Mouse (Mus musculus): Measurements from ENCODE around the gene Edc4. TPM values are rescaled to one million over a fixed set of nuclear protein-coding genes. Genes with fewer than 3 reads are reported as not detected.

The Edc4 gene
- total RNA-seq, 2 experiments from 2014 or later, result 59.9 to 72.4 TPM

DNA sequence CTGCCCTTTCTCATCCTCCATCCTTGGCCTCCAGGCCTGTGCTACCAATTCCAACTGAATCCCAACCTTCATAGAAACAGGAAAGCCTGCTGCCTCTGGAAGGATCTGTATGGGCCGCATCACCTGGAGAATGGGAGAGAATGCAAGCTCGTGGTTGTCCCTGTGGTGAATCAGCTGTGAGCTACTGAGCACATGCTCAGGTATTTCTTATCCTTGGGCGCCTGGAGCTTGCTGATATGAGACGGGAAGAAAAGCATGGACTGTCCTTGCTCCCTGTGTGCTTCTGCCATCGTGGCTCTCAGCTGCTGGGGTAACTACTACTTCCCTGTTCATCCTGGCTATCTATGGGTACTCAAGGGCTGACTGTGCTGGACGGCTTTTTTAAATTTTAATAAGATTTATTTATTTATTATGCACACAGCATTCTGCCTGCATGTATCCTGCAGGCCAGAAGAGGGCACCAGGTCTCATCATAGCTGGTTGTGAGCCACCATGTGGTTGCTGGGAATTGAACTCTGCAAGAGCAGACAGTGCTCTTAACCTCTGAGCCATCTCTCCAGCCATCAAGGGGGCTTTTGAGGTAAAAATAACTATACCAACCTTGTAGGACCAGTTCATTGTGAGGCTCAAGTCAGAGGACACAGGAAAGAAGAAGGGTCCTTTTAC lies 14.2 kb upstream of the Edc4 start:
- DNase-seq (ENCODE audit: extremely low spot score in 1 of 2, low spot score in 1 of 2), result no peak

DNA sequence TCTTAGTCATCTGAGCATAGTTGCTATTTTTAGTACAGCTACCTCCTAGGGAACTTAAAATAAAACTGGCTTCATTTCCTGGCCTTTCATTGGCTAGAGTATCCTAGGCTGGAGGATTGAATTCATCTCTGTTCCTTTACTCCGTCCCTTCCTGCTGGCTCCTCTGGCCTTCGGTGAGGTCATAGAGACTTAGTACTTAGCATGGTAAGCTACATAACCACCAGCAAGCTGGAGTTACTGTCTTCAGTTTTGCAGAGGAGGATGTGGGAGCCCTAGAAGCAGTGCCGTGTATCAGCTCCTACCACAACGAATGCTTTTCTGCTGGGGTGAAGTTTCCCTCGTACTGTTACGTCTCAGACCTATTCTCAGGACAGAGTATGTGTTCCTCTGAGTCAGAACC lies 6.4 kb upstream of the Edc4 start:
- DNase-seq (ENCODE audit: extremely low spot score in 1 of 2, low spot score in 1 of 2), result no peak

DNA sequence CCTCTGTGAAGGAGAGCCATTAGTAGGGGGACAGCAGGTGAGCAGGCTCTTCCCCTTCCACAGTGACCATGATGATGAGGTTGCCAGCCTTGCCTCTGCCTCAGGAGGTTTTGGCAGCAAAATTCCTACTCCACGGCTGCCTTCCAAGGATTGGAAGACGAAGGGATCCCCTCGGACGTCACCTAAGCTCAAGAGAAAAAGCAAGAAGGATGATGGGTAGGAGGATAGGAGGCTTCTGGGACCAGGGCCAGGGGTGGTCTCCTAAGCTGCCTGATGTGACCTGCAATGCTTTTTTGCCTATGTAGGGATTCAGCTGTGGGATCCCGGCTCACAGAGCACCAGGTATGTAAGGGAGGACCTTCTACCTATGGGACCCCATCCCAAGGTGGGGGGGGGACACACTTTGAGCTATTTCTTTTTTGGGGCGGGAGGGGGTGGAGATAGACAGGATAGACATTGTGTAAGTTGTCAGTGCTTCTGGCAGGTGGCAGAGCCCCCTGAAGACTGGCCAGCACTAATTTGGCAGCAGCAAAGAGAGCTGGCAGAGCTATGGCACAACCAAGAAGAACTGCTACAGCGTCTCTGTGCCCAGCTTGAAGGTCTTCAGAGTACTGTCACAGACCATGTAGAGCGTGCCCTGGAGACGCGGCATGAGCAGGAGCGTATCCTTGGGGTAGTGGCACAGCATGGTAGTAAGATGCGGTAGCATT lies 9.2 kb downstream of the Edc4 start:
- no peak for DNase-seq (ENCODE audit: extremely low spot score in 1 of 2, low spot score in 1 of 2)

DNA sequence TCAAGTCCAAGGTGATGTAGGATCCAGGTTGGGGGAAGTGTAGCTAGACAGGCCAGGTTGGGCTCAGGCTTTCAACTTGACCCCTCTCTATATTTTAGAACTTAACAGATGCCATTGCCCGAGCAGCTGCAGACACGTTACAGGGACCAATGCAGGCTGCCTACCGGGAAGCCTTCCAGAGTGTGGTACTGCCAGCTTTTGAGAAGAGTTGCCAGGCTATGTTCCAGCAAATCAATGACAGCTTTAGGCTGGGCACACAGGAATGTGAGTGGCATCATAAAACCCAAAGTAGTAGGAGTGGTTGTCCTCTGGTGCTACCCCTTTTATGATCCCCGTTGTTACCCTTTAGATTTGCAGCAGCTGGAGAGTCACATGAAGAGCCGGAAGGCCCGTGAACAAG lies 10.2 kb downstream of the Edc4 start:
- DNase-seq (ENCODE audit: extremely low spot score in 1 of 2, low spot score in 1 of 2), result peak; percentile 42 to 51

GRCm38 (mm10) chr8:105892432-105892831 lies 11.8 kb downstream of the Edc4 start:
- peak in 1 of 2 experiments; percentile 35 for DNase-seq (ENCODE audit: extremely low spot score in 1 of 2, low spot score in 1 of 2)

DNA sequence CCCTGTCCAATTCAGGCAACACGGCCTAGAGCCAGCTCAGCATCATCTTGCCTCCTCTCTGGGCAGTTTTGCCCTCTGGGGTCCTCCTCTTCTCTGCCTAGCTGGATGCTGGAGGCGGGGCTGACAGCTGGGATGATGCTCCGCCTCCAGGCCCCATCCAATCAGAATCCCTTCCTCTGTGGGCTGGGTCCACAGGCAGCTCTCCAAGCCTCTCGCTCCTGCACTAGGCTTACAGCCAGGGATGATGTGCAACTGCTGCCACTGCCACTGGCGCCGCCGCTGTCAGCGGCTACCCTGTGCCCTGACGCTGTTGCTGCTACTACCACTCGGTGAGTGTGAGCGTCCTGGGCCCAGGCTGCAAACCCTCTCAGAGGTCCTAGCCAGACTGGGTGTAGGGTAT lies 12.7 kb downstream of the Edc4 start, which contains the start of gene Nrn1l:
Gene Nrn1l, plus strand, starts transcription at position 229 of the 400 bp plus-strand sequence.
- DNase-seq (ENCODE audit: extremely low spot score in 1 of 2, low spot score in 1 of 2), result peak; percentile 58 to 59

DNA sequence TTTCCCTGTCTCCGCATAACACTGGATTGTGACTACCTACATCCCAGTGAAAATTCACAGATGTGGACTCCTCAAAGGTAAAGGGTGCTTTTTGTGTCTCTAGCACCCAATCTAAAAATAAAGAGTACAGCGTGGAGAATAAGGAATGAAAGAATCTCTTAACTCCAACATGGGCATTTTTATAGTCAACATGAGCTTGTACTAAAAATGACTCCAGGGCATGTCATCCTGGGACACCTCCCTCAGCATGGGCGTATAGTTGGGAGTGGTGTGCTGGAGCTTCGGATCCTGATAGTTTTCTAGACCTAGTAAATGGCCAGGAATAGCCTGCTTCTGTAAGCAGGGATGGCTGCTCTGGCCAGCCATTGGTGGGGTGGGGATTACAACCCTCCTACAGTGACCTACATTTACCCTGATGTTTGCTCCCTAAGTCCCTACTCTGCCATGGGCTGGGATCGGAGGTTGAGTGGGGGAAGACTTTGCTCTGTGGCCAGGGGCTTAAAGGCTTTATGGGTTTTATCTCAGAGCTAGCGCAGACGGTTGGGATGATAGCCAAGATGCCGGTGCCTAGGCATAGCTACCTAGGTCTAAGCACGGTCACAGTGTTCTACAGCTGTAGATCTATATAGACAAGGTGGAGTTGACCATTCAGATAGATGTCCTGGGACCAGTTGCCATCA lies 17.3 kb downstream of the Edc4 start:
- DNase-seq (ENCODE audit: extremely low spot score in 1 of 2, low spot score in 1 of 2), result no peak

DNA sequence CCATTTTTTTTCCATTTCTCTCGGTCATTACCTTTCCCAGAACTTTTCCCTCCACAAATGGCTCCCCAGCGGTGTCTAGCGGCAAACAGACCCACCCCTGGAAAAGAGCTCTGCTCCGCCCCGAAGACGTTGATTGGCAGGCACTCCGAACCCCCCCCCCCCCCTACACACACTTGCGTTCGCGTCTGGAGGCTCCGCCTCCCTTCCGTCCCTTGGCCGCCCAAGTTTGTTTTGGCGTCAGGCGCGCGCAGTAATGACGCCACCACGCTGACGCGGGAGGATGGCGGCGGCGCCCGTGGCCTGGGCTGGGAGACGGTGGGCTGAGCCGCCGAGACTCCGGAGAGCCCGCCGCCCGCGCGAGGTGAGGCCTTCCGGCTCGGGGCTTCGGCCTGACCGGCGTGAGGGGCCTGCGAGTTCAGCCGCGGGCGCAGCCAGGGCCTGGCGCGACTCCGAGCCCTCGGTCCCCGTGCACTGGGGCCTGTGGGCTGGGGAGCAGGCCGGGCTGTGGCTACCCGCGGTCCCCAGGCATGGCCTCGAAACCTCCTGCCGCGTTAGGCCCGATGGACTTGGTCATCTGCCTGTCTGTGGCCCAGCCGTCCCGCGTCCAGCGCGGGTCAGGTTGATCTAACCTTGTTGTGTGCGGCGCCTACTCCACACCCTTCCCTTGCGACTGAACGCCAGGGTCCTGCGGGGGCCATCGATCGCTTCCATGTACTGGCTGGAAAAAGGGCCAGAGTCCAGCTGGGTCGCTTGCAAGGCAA lies 19.7 kb downstream of the Edc4 start, which contains the start of gene Pskh1:
Gene Pskh1, plus strand, starts transcription at position 262 of the 761 bp plus-strand sequence.
- DNase-seq (ENCODE audit: extremely low spot score in 1 of 2, low spot score in 1 of 2), result peak; percentile 94 to 98

DNA sequence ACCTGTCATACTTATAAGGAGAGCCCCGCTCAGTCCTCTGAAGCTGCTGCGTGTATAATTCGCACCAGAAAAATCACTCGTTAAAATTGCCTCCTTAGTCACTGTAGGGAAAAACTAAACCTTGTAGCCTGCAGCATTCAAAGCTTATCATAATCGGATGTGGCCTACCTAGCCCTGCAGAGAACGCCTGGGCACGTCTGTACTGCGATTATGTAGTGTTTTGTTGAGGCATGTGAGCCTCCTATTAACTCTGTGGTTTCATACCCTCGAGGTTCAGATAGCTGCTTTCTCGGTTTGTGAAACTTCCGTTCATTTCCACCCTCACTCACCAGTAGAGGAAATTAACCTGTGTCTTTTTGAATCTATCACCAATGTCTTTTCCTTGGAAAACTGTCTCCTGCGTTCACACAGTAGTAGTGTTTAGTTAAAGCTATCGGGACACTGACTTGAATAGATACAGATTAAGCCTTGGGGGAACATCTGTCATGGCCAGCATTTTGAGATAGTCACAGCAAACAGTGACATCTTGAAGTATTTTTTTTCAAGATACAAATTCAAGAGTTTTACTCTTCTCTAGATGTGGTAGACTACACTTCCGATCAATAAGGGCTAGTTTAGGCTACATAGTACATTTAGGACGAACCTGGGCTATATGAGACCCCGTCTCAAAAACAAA lies 20.4 kb downstream of the Edc4 start:
- no peak for DNase-seq (ENCODE audit: extremely low spot score in 1 of 2, low spot score in 1 of 2)

GRCm38 (mm10) chr8:105919390-105919789 lies 38.7 kb downstream of the Edc4 start:
- no peak for DNase-seq (ENCODE audit: extremely low spot score in 1 of 2, low spot score in 1 of 2)

DNA sequence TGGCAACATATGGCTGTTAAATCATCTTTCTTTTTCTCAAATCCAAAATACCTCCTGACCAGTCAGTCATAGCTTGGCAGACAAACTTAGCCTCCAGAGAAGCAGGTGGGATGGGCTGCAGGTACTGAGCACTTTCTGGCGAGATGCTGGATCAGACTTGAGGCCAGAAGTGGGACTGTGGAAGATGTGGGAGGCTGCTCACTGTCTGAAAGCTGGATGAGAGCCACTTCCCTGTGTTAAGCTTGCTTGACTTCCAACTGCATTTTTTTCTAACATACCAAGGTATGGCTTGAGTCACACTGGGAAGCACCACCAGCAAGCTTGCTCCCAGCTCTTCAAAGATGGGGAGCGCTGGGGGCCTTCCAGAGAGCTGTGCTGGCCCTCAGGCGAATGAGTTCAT lies 44.4 kb downstream of the Edc4 start:
- DNase-seq (ENCODE audit: extremely low spot score in 1 of 2, low spot score in 1 of 2), result no peak

DNA sequence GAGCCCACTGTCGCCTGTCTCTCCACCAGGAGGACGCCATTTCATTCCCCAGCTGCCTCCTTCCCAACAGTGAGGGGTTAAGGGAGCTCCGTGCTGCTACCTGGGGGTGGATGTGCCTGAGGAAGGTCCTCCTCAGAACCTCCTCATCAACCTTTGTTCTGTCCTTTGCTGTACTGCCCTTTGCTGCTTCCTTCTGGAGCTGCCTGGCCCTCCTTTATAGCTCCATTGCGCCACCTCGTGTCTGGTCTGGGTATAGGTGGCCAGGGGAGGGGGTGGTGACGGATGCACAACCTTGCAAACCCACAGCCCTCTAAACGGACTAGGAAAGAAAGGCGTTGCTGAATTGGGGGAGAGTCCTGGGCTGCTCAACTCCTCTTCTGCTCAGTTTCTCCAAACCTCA lies 49.9 kb downstream of the Edc4 start:
- DNase-seq (ENCODE audit: extremely low spot score in 1 of 2, low spot score in 1 of 2), result peak; percentile 89 to 97

- DNase-seq (ENCODE audit: extremely low spot score in 1 of 2, low spot score in 1 of 2), result no peak
Observed at GRCm38 (mm10) chr8:105931271-105931670, 50.6 kb downstream of the Edc4 start.

- DNase-seq (ENCODE audit: extremely low spot score in 1 of 2, low spot score in 1 of 2), result no peak
Observed at GRCm38 (mm10) chr8:105932525-105932924, 51.8 kb downstream of the Edc4 start.

- no peak for DNase-seq (ENCODE audit: extremely low spot score in 1 of 2, low spot score in 1 of 2)
Observed at GRCm38 (mm10) chr8:105933762-105934161, 53.1 kb downstream of the Edc4 start, which contains the start of gene Ctrl. Gene Ctrl (minus strand): TSS chr8:105933862.

- no peak for DNase-seq (ENCODE audit: extremely low spot score in 1 of 2, low spot score in 1 of 2)
Observed at GRCm38 (mm10) chr8:105935105-105935504, 54.4 kb downstream of the Edc4 start.

- no peak for DNase-seq (ENCODE audit: extremely low spot score in 1 of 2, low spot score in 1 of 2)
Observed at GRCm38 (mm10) chr8:105935863-105936603, 55.4 kb downstream of the Edc4 start.

DNA sequence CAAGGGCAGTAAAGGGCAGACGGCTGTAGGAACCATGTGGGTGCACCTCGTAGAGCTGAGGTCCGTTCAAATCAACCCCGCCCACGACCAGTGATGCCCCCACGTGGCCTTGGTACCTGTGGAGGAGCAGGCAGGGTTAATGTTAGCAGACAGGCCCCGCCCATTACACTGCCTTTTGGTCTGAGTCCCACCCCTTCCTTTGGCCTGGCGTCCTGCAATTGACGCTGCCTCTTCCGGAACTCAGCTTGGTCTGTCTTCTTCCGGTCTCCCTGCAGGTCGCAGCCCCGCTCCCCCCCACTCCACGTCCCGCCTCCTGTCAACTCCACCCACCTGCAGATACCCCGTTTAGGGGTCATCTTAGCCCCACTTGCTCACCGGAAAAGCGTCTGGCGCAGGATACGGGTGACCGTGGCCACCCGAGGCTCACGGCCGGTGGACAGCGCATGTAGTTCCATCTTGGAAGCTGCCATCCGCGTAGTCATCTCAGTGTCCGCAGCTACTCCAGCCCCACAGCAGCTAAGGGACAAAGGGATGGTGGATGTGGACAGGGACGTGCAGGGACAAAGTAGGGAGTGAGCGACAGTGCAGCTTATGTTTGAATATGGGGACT lies 56.3 kb downstream of the Edc4 start:
- DNase-seq (ENCODE audit: extremely low spot score in 1 of 2, low spot score in 1 of 2), result peak; percentile 67 to 73

Data from layer of hippocampus, postnatal 25 days (tissue).